Mouse (Mus musculus) left cerebral cortex, adult 11 months (tissue): ENCODE data around the gene Ehbp1l1.
A peak's percentile ranks its signal among the peaks of the same experiment; 100 is the strongest.
"Not testable (repeated sequence)": the region's sequence is repeated elsewhere in the genome, so short reads cannot be mapped to it uniquely, and the experiment has no call there.

Experiments
- DNase-seq: peaks from one replicate; pipeline ENCODE4 v3.0.0; 2022; ENCODE audit warnings: low spot score

The Ehbp1l1 gene

DNA sequence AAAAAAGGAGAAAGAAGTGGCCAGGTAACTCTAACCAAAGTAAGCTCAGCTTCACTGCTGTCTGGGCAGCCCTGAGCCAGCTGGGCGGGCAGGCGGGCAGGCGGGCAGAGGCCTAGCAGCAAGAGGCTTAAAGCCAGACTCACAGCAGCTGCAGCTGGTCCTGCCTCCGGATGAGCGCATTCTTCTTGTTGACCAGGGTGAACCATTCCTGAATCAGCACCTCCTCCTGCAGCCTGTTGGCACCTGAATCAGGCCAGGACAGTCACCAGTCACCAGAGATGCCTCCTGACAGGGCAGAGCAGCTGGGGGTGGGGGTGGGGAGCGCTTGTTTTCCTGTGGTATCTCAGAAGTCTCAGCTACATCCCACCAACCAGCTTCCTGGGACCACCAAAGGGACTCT lies 16.0 kb downstream of the Ehbp1l1 start:
- DNase-seq: no peak

DNA sequence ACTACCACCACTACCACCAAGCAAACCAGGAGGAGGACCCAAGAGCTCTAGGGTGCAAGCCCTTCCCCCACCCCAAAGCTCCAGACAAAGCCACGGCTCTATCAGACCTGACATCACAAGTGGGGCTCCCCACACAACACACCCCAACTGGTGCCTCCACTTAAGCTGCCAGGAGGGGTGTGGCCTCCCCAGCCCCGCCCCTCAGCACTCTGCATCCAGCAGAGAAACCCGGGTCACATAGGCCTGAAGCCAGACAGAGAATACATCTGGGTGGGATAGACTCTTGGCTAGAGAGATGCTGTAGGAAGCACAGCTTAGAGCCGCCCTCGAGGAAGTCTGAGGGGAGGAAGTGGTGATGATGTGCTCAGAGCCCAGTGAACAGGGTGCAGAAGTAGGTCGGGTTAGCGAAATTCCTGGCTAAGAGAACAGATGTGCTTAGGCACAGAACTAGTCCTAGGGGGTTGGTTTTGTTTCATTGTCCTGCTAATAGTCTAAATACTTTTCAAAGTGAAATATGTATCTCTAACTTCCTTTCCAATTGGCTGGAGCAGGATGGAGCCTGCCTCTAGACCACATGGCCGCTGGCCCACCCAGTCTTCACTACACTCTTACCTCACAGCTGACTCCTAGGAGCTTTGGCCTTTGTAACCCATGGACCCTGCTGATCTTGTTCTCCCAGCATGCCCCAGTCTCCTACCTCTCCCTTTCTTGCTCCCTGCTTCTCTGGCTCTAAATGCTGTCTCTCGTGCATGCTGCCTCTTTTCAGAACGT lies 21.1 kb downstream of the Ehbp1l1 start:
- DNase-seq: no peak

DNA sequence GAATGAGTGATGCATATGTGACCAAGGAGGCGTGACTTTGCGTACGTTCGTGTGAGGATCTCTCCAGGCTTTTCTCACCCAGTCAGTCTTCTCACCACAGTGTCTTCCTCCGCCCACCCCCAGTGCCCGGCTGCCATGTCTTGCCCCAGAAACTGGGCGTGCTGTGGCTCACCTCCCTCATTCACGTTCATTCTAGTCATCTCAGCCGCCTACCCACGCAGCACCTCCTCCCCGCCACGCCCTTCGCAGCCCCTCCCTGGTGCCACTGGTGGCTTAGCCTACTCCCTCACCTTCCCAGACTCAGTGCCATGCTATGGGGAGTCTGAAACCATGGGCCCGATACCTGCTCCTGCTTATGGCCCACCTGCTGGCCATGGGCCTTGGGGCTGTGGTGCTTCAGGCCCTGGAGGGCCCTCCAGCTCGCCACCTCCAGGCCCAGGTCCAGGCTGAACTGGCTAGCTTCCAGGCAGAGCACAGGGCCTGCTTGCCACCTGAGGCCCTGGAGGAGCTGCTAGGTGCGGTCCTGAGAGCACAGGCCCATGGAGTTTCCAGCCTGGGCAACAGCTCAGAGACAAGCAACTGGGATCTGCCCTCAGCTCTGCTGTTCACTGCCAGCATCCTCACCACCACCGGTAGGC lies 21.8 kb downstream of the Ehbp1l1 start, which contains the start of gene Kcnk7:
Gene Kcnk7 (plus strand): TSS at position 205 of the 638 bp plus-strand sequence.
- no peak for DNase-seq

DNA sequence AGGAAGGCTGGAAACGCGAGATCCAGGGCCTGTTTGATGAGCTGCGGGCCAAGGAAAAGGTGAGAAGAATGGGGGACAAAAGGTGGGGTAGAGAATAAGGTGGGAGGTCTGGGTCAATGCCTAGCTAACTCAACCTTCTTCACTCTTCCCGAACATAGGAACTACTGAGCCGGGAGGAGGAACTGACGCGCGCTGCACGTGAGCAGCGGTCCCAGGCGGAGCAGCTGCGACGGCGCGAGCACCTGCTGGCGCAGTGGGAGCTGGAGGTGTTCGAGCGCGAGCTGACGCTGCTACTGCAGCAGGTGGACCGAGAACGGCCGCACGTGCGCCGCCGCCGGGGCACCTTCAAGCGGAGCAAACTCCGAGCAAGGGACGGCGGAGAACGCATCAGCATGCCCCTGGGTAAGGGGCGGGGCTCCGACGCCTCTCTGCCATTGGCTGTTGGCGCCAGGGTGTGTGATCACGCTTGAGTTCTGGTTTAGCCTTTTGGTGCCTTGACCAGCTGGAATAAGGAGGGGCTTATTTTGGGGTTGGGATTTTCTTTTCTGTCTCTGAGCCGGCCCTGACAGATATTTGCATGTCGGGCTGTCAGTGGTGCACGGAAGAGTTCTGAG lies 30.2 kb downstream of the Ehbp1l1 start:
- no peak for DNase-seq

DNA sequence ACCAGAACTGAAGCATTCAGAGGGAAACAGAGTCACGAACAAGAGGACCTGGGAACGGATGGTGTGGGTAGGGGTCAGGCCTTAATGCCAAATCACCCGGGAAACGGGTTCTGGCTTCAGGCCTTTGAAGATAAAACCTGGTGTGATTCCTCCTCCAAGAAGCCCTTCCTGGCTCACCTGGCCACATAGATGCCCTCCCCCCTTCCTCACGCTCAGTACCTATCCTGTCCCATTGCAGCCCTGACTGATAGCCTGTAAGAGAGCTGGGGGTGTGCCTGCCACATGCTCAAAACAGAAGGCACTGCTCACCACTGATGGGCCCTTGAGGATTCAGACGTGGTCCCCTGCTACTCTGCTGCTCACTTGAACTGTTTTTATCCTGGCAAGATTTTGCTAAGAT lies 32.3 kb downstream of the Ehbp1l1 start:
- no peak for DNase-seq

DNA sequence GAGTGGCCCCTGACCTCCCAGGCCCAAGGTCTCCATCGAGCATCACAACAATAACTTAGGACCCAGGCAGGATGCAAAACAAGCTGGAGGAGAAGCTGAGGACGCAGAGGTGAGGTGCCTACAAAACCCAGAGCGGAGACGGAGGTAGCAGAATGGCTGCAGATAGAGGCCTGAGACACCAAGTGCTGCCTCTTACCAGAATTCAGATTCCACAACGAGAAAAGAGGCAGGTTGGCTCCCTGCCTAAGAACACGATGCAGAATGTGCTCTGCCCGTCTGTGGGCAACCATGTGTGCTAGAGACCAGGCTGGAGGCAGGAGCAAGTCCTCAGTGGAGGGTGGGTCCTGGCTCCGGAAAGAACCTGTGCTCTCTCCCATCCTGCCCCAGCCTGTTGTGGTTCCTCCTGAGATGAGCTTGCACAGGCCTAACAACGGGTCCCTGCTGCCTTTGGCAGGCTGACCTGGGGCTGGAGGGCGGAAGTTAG lies 33.2 kb downstream of the Ehbp1l1 start:
- no peak for DNase-seq

DNA sequence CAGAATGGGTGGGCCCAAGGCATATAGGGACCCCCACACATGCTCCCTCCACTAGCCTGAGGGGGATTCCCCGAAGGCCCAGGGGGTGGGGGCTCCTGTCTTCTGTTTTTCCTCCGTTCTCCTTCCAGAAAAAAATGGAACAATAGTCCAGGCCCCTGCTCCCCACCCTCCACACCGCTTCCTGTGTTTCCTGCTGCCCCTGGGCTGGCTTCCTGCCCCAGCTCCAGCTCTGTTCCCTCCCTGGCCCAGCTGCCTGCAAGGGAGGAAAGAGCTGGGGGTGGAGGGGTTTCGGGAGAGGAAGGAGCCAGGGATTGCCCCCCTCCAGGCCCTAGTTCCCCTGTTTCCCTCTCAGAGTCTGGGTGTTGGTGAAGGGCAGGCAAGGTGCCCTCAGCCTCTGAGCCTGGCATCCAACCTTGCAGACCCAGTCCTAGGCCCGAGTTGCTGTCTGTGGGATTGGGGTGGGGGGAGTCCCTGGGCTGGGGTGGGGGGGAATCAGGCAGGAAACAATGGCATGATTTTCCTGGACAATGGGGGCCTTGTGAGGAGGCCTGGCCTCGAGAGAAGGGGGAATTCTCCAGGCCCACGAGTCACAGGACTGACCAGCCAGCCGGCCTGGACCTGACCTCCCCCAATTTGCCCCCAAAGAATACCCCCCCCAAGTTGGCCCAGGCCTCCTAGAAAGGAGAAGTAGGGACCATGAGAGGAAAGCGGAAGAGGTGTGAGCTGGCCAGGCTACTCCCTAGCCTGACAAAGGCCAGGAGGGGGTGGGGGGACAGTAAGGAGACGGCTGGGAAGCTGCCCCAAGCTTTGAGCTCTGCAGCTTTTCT lies 33.8 kb downstream of the Ehbp1l1 start:
- no peak for DNase-seq

DNA sequence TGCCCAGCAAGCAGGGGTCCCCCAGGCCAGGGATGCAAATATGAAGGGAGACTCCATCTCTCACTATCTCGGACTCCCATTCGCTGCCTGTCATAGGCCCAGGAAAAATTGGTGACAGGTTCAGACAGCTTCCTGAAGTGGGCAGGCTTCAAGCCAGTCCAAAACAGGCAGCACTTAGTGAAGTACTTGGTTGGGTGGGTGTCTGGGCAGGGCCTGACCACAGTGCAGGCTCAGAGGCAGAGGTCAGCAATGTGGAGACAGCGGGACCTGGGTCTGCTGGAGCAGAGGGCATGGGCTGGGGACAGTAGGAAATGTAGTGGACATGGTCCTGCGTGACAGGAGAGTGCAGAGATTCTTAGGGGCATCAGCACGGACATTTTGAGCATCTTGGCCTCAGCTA lies 34.5 kb downstream of the Ehbp1l1 start:
- DNase-seq: no peak

DNA sequence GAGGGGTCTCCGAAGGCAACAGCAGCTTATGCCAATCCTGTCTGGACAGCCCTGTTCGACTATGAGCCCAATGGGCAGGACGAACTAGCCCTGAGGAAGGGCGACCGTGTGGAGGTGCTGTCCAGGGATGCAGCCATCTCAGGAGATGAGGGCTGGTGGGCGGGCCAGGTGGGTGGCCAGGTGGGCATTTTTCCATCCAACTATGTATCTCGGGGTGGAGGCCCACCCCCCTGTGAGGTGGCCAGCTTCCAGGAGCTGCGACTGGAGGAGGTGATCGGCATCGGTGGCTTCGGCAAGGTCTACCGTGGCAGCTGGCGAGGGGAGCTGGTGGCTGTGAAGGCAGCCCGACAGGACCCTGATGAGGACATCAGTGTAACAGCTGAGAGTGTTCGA lies 35.8 kb downstream of the Ehbp1l1 start:
- DNase-seq: no peak

DNA sequence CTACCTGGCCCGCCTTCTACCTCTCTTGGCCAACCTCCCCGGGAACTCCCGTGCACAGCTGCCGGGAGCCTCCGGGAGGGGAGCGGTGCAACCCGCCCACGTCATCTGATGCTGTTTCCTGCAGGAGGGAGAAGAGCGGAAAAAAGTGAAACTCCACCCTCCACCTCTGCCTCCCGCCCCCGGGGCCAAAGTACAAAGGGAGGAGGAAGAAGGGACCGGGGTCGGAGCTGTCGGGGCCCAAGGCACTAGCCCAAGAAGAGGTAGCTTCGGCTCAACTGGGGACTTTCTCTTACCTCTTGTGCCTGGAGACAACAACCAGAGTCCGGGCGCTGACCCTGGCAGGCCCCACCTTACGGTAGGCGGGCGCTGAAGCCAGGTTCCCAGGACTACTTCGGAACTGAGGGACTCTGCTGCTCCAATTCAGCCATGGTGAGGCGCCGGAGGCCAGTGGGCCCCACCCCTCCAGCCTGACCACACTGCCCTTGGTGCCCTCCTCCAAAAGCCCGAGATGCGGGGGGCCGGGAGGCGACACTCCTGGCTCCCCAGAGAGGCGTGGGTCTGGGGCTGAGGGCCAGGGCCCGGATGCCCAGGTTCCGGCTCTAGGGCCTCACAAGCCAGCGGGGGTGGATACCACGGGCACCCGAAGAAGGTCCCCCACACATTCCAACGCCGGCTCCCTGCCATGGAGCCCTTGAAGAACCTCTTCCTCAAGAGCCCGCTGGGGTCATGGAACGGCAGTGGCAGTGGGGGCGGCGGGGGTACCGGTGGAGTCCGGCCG lies 36.4 kb downstream of the Ehbp1l1 start:
- DNase-seq: peak; percentile 72

DNA sequence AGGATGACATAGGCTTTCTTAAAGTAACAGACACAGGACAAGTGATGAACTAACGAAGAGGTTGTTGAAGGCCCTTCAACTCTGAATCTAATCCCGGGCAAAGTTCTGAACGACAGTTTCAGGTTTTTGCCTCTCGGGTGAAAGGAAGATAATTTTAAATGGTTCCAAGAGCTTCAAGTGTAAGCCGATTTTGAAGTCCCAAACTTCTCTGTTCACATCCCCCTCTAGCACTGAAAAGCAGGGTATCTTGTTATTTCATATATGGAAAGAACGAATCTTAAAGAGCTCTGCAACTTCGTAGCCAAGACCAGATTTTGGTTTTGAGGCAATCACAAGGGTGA lies 37.1 kb downstream of the Ehbp1l1 start:
- DNase-seq: no peak

DNA sequence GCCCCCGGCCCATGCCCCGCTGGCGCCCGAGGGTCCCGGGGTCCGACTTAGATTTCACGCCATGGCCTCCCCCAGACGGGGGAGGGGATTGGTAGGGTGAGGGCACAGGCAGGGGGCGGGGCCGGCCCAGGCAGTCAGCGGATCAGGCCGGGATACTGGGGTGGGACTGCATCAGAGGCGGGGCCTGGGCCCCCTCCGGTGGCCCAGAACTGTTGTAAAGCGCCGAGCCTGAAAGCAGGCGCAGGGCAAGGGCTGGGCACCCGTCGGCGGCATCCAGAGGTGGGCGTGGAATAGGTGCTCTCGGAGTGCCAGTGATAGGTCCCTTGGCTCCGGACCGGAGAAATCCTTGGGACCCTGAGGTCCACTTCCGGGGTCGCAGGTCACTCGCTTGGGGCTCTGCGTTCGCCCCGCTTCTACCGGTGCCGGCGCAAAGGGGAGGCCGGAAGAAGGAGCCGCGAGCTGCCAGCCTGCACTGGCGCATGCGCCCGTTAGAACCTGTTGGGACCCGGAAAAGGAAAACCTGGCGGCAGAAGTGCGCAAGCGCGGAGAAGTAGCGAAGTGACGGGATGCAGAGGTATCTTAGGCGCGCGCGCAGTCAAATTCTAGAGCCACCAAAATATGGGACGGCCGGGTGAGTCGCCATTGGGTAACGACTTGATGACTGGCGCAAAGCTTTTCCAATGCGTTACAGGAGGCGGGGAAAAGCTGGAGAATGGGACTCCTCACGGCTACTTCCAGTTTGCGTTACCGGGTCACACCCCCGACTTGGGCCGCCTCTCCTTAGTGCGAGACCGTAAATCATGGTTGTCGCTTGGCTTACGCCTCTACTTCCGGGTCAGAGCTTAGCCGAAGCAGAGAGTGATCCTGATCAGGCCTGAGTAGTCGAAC lies 37.7 kb downstream of the Ehbp1l1 start, which contains the start of the genes Map3k11 and Pcnx3:
Gene Map3k11 (plus strand): TSS at position 543 of the 888 bp plus-strand sequence.
Gene Pcnx3 (minus strand): TSS at position 709 of the 888 bp plus-strand sequence.
- DNase-seq: peak; percentile 97

DNA sequence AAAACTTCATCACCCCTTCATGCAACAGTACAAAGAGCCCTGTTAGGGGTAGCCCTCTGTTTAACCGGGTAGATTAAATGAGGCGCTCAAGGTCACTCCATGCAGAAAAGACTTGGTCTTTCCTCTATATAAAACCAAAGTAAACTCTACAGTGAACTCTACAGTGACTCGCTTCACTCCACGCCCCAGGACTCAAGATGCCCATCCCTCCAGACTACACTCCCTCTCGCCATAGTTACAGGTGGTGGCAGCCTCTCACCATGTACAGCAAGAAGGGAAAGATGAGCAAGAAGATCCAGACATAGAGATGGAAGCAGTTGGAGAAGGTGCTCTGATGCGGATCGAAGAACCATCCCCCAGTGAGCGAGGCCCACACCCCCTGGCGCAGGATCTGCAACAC lies 38.4 kb downstream of the Ehbp1l1 start:
- no peak for DNase-seq

DNA sequence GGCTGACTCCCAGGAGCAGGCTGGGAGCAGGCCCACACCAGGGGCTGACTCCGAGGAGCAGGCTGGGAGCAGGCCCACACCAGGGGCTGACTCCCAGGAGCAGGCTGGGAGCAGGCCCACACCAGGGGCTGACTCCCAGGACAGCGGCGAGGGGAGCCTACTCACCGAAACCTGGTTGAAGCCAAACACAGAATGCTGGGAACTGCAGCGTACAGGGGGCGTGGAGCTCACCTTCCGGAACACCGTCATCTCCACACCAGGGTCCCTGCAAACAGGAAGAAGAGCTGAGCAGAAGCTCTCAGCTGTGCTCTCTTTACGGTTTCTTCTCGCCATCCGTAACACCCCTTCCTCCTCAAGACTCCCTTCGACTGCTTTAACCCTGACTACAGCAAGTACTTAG lies 39.2 kb downstream of the Ehbp1l1 start:
- not testable (repeated sequence) for DNase-seq

DNA sequence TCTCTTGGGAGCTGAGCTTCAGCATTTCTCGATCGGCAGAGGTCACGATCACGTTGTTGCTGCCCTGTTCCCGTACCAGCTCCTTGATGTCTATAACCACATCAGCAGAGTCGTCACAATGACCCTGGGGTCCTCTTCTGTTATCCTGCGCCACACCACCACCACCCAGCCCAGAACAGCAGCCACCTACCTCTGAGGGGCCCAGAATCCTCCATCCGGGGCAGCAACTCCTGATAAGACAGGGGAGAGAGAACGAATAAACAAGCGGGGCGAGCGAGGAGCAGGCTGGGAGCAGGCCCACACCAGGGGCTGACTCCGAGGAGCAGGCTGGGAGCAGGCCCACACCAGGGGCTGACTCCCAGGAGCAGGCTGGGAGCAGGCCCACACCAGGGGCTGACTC lies 39.7 kb downstream of the Ehbp1l1 start:
- no peak for DNase-seq

DNA sequence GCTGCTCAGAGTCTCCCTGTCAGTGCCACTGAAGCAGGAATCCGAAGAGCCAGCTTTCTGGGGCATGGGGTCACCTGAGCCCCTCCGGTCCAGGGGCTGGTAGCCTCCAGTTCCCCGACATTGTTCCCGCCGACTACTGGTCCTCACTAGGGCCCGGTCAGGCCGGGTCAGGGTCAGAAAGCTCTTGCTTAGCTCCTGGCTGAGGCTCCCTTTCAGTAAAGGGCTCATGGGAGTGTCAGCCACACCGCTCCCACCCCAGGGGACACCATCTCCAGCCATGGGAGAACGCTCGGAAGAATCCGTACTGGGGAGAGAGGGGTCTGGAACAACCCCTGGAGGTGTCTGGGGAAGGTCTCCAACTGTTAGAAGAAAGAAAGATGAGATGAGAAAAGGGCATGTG lies 40.3 kb downstream of the Ehbp1l1 start:
- DNase-seq: no peak

DNA sequence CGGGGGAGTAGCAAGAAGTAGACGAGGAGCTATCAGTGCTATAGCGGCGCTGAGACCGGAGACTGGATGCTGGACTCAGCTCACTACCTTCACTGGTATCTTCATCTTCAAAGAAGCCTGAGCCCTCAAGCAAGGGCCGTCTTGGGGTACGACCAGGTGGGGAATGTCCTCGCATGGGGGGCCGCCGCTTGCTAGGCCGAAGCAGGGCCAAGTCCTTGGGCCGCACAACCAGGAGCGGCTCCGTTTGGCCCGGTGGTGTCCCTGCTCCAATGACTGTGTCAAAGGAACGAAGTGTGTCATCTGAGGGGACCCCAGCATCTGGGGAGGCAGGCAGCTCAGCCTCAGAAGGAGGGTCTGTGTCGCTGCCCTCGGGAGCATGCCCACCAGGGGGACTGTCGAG lies 40.7 kb downstream of the Ehbp1l1 start:
- DNase-seq: no peak

DNA sequence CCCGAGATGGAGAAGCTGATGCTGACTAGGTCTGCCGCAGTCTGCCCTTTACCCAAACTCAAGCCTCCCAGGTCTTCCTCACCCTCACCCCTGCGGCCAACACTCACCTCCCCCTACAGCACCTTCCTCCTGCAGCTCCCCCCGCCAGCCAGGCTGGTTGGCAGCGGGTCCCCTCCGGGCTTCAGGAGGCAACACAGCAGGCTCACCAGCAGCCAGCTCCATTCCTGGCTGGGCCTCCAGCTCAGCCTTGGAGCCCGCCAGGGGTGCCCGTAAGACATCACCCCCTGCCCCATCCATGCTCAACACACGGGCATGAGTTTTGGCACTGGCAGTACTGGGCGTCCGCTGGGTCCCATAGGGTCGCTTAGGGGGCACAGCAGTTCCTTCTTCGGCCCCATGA lies 41.1 kb downstream of the Ehbp1l1 start:
- DNase-seq: no peak

DNA sequence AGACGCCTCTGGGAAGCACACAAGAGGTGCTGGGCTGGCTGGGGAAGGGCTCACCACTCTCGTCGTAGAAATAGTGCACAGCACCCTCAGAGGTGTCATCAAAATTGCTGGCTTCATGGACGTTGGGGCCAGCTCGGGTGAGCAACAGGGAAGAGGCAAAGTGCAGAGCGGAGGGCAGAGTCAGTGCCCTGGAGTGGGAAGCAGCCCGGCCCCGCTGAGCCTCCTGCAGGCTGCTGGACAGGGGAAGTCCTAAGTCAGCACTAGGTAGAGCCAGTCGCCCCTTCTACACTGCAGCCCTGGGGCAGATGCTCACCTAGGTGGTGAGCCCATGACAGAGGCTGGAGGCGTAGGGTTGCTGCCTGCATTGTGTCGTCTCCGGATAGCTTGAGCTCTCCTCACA lies 41.9 kb downstream of the Ehbp1l1 start:
- DNase-seq: no peak

DNA sequence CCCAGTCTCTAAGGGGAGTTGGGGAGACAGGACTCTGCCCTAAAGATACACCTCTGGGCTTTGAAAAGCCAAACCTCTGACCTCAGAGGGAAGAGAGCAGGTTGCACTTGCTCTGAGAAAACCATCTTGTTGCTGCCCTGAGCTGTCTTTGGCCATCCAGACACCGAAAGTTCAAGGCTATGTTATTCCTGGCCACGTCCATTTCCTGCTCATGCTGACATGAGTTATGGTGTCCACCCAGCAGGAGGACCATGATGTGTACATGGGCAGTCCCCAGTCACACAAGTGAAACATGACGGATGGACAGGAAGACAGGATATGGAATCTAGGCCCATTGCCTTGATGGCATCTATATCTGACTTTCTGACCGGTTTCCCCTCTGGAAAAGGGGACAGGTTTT lies 45.7 kb downstream of the Ehbp1l1 start:
- DNase-seq: no peak
